Mouse (Mus musculus) testis, adult 2 months (tissue): Measurements from ENCODE around the gene Nup93.

Source experiments
- CTCF ChIP-seq: fragments of 200-500 bp; IDR thresholded peaks from 2 replicates; pipeline ENCODE4 v1.5.1; 2012; ENCODE audit warnings: low read depth, mild to moderate bottlenecking, inconsistent platforms, low read length, moderate library complexity; ENCODE audit not compliant: control insufficient read depth, insufficient read depth, insufficient replicate concordance
- POLR2A ChIP-seq: fragments of 200-500 bp; IDR thresholded peaks from 2 replicates; pipeline ENCODE4 v1.6.1; 2012; ENCODE audit warnings: low read depth, mild to moderate bottlenecking, inconsistent platforms, low read length, moderate library complexity; ENCODE audit not compliant: control insufficient read depth

DNA sequence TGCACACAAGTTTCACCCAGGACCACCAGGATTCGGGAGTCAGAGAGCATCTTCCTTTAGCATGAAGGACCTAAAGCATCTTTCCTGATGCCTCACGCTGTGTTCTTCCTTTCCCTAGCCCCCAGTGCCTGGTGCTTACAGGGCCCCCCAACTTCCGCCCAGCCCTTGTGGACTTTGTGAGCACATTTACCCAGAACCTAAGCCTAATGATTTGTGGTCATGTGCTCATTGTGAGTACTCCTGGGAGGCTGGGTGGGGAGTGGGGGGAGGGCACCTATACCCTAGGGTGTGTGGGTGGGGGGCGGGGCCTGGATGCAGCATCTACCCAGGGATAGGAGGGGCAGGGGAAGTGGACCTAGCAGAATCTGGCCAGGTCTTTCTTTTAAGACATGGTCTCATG lies 131.3 kb downstream of the Nup93 start:
- TF ChIP-seq CTCF (no peak), POLR2A (no peak)
